Mouse (Mus musculus) embryonic facial prominence, embryonic 13.5 days (tissue): ENCODE results near the gene Dusp10. TPM values are rescaled to one million over a fixed set of nuclear protein-coding genes. Genes with fewer than 3 reads are reported as not detected.

Experiments
- ATAC-seq: fragments of 200-750 bp; cut with Nextera tagmentation; 2 replicates; pipeline ENCODE4 v1.8.0; 2017; ENCODE audit warnings: low read depth; ENCODE audit not compliant: insufficient number of reproducible peaks, insufficient read depth, low FRiP score, low TSS enrichment
- H3K27ac ChIP-seq: fragments of 300-500 bp; sonication (generic); 2 replicates; pipeline ENCODE4 v1.5.1; 2015; ENCODE audit warnings: moderate library complexity, mild to moderate bottlenecking, inconsistent platforms
- H3K27me3 ChIP-seq: fragments of 300-500 bp; sonication (generic); 2 replicates; pipeline ENCODE4 v1.6.1; 2015; ENCODE audit warnings: mild to moderate bottlenecking, inconsistent platforms
- H3K36me3 ChIP-seq: fragments of 300-500 bp; sonication (generic); 2 replicates; pipeline ENCODE4 v1.6.1; 2015; ENCODE audit warnings: mild to moderate bottlenecking, inconsistent platforms
- H3K4me1 ChIP-seq: fragments of 300-500 bp; sonication (generic); 2 replicates; pipeline ENCODE4 v1.6.1; 2015; ENCODE audit warnings: inconsistent platforms
- H3K4me2 ChIP-seq: fragments of 300-500 bp; sonication (generic); 2 replicates; pipeline ENCODE4 v1.6.1; 2015; ENCODE audit warnings: moderate library complexity, mild to moderate bottlenecking, inconsistent platforms
- H3K4me3 ChIP-seq: fragments of 300-500 bp; sonication (generic); 2 replicates; pipeline ENCODE4 v1.5.1; 2015; ENCODE audit warnings: mild to moderate bottlenecking, inconsistent platforms
- H3K9ac ChIP-seq: fragments of 300-500 bp; sonication (generic); 2 replicates; pipeline ENCODE4 v1.6.1; 2015; ENCODE audit warnings: mild to moderate bottlenecking, inconsistent platforms
- H3K9me3 ChIP-seq: fragments of 300-500 bp; sonication (generic); 2 replicates; pipeline ENCODE4 v1.6.1; 2016; ENCODE audit warnings: inconsistent platforms
- WGBS: fragments of 180-500 bp; shearing (Covaris S2); methylation state at CpG from one replicate; pipeline ENCODE4 v1.1.7; 2015; ENCODE audit warnings: mixed read lengths; 5-methylcytosine and 5-hydroxymethylcytosine counted together
- polyA plus RNA-seq: library from polyadenylated mRNA; unstranded; fragments of >200 nt; fragmentation: Nextera tagmentation; extraction: Ambion mirVana; gene quantifications from 2 replicates; pipeline ENCODE4 v1.2.1, GENCODE M21; 2015

Gene Dusp10
- polyA plus RNA-seq: 13.1 and 14.1 TPM in 2 replicates

DNA sequence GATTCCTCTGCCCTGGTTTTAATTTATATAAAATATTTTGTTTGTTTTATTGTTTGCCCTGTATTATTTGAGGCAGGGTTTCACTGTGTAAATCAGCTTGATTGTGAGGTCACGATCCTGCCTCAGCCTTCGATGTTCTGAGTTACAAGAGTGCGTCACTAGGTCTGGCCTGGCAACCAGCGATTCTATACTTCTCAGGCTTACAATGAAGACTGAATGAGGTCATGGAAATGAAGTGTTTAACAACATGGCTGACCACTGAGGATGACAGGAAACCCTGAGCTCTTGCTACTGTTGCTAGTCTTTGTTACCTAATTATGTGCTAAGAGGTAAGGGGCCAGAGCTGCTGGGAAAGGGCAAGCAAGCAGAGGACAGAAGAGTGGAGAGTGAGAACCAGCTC, at the start of gene Dusp10:
Gene Dusp10 (plus strand): TSS at position 197 of the 400 bp plus-strand sequence.
- no peaks in the 10 kb centered on the region for H3K9me3 ChIP-seq
- no peak within 1 kb of the TSS for H3K4me2 ChIP-seq
- no peak within 1 kb of the TSS for H3K9ac ChIP-seq
- no peaks in the 10 kb centered on the region for H3K27me3 ChIP-seq
- no peak within 1 kb of the TSS for H3K27ac ChIP-seq
- WGBS: 95% methylated on average over 4 of the region's 4 CpGs
- no peaks in the 10 kb centered on the region for H3K4me1 ChIP-seq
- H3K36me3 ChIP-seq: no peaks in the 10 kb centered on the region
- no peak within 1 kb of the TSS for H3K4me3 ChIP-seq
- no peak for ATAC-seq

DNA sequence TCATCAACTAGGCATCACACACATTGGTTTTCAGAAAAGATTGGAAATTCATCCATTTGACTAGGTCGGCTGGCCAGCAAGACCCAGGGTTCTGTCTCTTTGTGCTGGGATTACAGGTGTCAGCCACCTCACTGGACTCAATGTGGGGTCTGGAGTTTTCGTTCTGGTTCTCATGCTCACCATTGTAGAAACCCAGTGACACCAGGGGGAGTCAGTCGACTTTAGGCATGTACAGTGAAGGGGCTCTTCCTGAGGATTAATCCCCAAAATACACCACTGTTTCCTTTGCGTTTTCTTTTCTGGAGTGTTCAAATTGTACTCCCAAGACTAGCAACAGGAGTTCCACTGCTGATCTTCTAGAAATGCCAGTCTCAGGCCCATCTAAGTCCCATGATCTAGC, 47.8 kb upstream of the Dusp10 start:
- Histone ChIP-seq H3K9me3 (no peaks in the 10 kb centered on the region), H3K27me3 (no peaks in the 10 kb centered on the region), H3K4me1 (no peaks in the 10 kb centered on the region), H3K27ac (no peak overlapping the region), H3K36me3 (no peaks in the 10 kb centered on the region), H3K4me3 (no peak overlapping the region), H3K9ac (no peak overlapping the region), H3K4me2 (no peak overlapping the region)
- 76% methylated on average over 4 of the region's 4 CpGs for WGBS
- no peak for ATAC-seq

DNA sequence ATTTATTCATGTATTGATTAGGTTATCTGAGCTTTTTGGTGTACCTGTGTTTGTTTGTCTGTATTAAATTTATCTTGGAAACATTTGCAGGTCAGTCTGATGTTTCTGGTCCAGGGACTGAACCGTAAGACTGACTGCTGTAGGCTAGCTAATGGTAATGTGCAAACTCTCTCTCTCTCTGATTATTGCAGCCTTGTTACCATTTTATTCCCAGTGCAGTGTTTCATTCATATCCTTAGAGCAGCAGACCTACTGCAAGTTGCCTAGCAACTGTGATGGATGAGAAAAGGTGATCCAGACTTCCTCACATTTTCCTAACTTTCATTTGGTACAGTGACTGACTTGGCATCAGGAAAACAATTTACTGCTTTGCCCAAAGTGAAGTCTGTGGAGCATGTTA, 43.8 kb upstream of the Dusp10 start:
- H3K36me3 ChIP-seq: no peaks in the 10 kb centered on the region
- no peak for ATAC-seq
- H3K9me3 ChIP-seq: no peaks in the 10 kb centered on the region
- no peak overlapping the region for H3K4me3 ChIP-seq
- 71% methylated on average over 1 of the region's 1 CpGs for WGBS
- no peak overlapping the region for H3K9ac ChIP-seq
- H3K4me1 ChIP-seq: no peaks in the 10 kb centered on the region
- H3K27me3 ChIP-seq: no peaks in the 10 kb centered on the region
- H3K4me2 ChIP-seq: no peak overlapping the region
- no peak overlapping the region for H3K27ac ChIP-seq

DNA sequence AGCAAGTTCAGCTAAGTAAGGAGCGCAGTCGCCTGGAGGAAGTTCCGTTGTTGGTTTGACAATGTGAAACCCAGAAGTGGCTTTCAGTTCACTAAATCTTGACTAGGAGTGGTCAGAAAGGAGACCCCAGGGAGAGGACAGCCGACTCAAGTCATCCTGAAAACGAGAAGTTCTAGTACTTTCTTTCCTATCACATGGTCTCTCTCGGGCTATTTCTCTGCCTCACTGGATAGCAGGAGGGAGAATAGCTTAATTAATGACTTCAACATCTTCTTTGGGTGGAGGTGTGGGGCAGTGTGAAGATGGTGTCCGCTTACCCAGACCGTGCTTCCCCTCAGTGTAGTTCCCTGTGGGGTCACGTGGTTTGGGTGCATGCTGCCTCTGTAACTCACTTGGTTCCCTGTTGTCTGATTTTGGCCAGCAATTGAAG, 33.3 kb upstream of the Dusp10 start:
- no peaks in the 10 kb centered on the region for H3K36me3 ChIP-seq
- no peak overlapping the region for H3K4me3 ChIP-seq
- H3K4me1 ChIP-seq: no peaks in the 10 kb centered on the region
- no peak overlapping the region for H3K9ac ChIP-seq
- H3K27ac ChIP-seq: no peak overlapping the region
- ATAC-seq: no peak
- H3K9me3 ChIP-seq: no peaks in the 10 kb centered on the region
- H3K4me2 ChIP-seq: no peak overlapping the region
- no peaks in the 10 kb centered on the region for H3K27me3 ChIP-seq
- WGBS: 88% methylated on average over 9 of the region's 9 CpGs

DNA sequence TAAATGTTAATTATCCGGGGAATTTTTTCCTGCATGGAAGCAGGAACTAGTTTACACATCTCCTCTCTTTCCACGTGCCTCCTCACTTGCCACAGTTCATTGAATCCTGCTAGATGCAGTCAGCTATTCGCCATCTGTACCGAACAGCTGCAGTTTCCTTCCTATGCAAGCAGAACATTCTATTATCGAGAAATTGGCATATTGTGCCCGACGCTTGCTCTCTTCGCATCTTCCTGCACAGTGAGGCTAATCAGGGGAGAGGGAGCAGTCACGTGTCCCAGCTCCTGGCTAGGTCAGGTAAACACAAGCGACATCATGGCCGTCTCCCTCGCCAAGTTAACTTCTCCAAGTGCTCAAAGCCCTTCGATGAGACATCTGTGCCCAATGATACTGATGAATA, 31.0 kb upstream of the Dusp10 start:
- Histone ChIP-seq H3K4me3 (no peak overlapping the region), H3K4me2 (no peak overlapping the region; the same call in 1 of the 2 replicates), H3K27me3 (no peaks in the 10 kb centered on the region), H3K36me3 (no peaks in the 10 kb centered on the region), H3K27ac (no peak overlapping the region), H3K9me3 (no peaks in the 10 kb centered on the region), H3K4me1 (no peaks in the 10 kb centered on the region), H3K9ac (no peak overlapping the region)
- ATAC-seq: no peak
- WGBS: 63% methylated on average over 13 of the region's 13 CpGs

DNA sequence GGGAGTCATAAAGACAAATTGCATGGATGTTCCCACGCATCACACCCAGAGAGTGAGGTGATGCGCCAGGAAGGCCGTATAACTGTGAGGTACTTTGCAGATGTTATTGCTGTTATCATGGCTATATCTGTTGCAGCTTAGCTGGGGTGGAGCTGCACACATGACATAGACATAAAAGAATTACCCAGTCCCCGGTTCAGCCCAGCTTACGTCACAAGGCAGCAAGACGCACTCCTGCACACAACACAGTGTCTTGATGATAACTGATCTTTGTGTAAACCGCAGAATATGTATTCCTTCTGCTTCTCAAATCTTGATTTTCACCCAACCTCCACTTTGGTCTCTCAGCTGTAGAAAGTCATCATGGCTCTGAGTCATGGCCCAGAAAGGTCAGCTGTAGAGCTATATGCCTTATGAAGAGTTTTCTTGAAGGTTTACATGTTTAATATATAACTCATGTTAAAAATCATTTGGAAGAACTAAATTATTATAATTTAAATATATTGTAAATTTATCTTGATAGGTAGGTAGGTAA, 25.3 kb upstream of the Dusp10 start:
- 91% methylated on average over 7 of the region's 7 CpGs for WGBS
- no peak overlapping the region for H3K4me2 ChIP-seq

DNA sequence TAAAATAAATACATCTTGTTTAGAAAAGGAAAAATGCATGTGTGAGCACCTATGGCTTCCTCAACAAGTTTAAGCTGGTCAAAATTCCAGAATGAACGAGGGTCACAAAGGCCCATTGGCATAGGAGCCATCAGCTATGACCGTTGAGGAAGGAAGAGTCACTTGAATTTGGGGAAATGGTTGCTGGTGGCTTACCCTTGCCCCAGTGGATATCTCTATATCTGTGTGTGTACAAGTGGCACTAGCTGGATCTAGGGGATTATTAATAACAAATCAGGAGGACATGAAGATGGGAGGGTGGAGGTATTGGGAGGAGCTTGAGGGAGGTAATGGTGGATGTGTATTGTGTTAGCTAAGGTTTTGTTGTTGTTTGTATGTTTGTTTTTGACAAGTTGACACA, 21.2 kb upstream of the Dusp10 start:
- no peak overlapping the region for H3K4me3 ChIP-seq
- H3K9me3 ChIP-seq: no peaks in the 10 kb centered on the region
- H3K27me3 ChIP-seq: no peaks in the 10 kb centered on the region
- H3K9ac ChIP-seq: no peak overlapping the region
- no peaks in the 10 kb centered on the region for H3K4me1 ChIP-seq
- no peak overlapping the region for H3K4me2 ChIP-seq
- no peak for ATAC-seq
- no peak overlapping the region for H3K27ac ChIP-seq
- WGBS: 86% methylated on average over 2 of the region's 2 CpGs
- no peaks in the 10 kb centered on the region for H3K36me3 ChIP-seq

More for the DNA sequence above, 25.3 kb upstream of the Dusp10 start:
- no peak for ATAC-seq
- Histone ChIP-seq H3K4me1 (no peaks in the 10 kb centered on the region), H3K9me3 (no peaks in the 10 kb centered on the region), H3K36me3 (no peaks in the 10 kb centered on the region), H3K4me3 (no peak overlapping the region), H3K9ac (no peak overlapping the region), H3K27ac (no peak overlapping the region), H3K27me3 (no peaks in the 10 kb centered on the region)

DNA sequence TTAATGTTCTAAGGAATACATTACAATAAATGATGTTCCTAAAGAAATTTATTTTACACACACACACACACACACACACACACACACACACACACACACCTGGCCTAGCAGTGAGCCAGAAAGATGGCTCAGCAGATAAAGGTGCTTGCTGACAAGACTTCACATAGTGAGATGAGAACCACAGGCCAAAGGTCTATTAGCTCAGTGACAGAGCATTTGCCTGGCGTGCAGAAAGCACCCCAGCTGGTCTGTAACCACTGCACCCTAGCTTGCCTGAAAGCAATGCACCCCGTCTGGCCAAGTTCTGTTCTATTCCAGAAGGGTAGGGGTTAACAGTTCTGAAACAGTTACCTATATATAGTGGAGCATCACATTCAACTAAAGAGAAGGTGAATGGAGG, 15.9 kb upstream of the Dusp10 start:
- Histone ChIP-seq H3K4me1 (no peaks in the 10 kb centered on the region), H3K9me3 (no peaks in the 10 kb centered on the region), H3K4me3 (no peak overlapping the region), H3K27ac (no peak overlapping the region), H3K4me2 (no peak overlapping the region), H3K9ac (no peak overlapping the region), H3K27me3 (no peaks in the 10 kb centered on the region), H3K36me3 (no peaks in the 10 kb centered on the region)
- WGBS: 76% methylated on average over 2 of the region's 2 CpGs
- ATAC-seq: no peak

DNA sequence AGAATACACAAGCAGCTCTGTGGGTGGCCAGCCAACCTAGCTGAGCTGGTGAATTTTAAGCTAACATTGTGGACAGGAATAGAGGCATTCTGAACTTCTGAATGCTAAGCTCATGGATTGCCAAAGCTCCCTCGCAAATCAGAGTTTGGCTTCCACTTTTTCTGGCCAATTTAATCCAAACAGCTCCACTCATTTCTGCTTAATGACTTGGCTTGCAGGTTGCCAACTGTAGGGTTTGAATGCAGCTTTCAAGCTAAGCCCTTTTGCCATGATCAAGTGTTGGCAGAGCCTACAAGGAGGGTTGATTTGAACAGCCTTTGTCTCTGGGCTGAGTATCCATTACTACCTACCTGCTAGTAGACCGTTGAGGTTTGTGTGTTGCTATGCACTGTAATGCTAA, 10.6 kb upstream of the Dusp10 start:
- Histone ChIP-seq H3K4me1 (peaks cover 14% of the 10 kb centered on the region; the same call in 1 of the 2 replicates), H3K9me3 (no peaks in the 10 kb centered on the region), H3K36me3 (no peaks in the 10 kb centered on the region), H3K27me3 (no peaks in the 10 kb centered on the region), H3K9ac (no peak overlapping the region), H3K27ac (no peak overlapping the region), H3K4me2 (no peak overlapping the region), H3K4me3 (no peak overlapping the region)
- no peak for ATAC-seq
- WGBS: 79% methylated on average over 2 of the region's 2 CpGs

DNA sequence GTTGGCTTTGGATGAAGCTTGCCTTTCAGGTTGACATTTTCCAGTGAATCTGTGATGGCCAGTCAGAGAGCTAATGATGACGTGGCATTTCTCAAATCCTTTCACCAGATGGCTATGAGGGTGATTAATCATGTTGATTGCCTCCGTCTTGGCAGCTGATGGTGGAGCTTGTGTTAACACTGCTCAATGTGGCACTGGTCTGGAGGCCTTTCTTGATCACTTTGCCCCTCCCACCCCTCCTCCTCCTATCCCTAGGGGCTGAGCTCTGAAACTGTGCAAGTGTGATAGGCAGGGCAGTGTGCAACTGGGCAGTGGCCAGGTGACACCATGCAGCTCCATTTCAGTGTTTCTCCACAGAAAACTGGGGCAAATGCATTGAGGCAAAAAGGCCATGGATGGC, 8.8 kb upstream of the Dusp10 start:
- Histone ChIP-seq H3K27me3 (no peaks in the 10 kb centered on the region), H3K9me3 (no peaks in the 10 kb centered on the region), H3K4me3 (no peak overlapping the region), H3K9ac (no peak overlapping the region), H3K27ac (no peak overlapping the region), H3K4me1 (peaks cover 14% of the 10 kb centered on the region; the same call in 1 of the 2 replicates), H3K36me3 (no peaks in the 10 kb centered on the region), H3K4me2 (no peak overlapping the region)
- no peak for ATAC-seq
- WGBS: 72% methylated on average over 2 of the region's 2 CpGs

DNA sequence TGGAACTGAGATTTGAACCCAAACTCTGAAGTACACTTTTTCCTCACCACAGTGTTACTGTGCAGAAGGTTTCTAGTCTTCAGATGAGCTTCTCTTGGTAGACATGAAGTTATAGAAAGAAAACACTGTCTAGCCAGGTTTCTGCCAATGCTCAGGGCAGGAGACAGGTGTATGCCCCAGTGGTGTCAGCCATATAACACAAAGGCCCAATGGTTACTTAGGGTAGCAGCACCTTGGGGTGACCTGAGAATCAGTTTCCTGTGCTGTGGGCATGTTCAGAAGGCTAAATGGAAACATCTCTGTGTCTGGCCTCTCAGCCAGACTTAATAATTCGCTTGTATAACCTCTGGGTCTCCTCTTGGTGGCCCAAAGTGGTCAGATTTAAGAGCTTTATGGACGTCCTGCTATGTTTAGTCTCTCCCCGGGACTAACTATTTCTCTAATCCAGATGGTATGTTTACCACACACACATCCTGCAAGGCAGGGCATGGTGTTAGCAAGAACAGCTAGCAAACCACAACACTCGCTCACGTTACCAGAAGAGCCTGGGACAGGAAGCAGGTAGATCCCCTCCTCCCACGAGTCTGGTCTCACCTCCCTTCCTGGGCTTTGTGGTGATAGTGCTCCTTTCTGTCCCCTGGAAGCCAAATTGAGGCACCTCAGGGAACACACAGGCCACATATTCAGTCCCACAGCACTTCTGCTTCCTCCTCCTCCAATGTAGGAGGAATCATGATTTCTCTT, 7.6 kb upstream of the Dusp10 start:
- no peaks in the 10 kb centered on the region for H3K9me3 ChIP-seq
- peaks cover 14% of the 10 kb centered on the region; the same call in 1 of the 2 replicates for H3K4me1 ChIP-seq
- H3K27ac ChIP-seq: no peak overlapping the region
- no peak overlapping the region for H3K9ac ChIP-seq
- H3K36me3 ChIP-seq: no peaks in the 10 kb centered on the region
- H3K4me2 ChIP-seq: no peak overlapping the region
- H3K4me3 ChIP-seq: no peak overlapping the region
- WGBS: 69% methylated on average over 6 of the region's 6 CpGs
- no peak for ATAC-seq
- no peaks in the 10 kb centered on the region for H3K27me3 ChIP-seq

DNA sequence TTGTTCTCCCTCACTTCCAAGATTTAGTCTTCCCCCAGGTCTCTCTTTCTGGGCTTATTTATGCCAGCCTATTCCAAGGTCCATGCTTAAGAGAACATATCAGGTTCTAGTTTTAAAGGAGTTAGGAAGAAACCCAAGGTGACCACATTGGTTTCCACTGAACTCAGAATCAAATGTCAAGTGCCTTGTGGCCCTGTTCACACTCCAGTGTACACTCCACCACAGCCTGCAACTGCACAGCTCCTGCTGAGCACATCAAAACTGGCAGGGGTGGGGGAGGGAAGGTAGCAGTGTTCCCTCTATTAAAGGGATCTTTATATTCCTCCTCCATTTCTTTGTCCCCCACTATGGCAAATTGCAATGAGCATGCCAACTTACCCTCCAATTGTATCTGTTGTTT, 7.0 kb upstream of the Dusp10 start:
- H3K27me3 ChIP-seq: no peaks in the 10 kb centered on the region
- no peaks in the 10 kb centered on the region for H3K9me3 ChIP-seq
- H3K36me3 ChIP-seq: no peaks in the 10 kb centered on the region
- peaks cover 14% of the 10 kb centered on the region; the same call in 1 of the 2 replicates for H3K4me1 ChIP-seq
- no peak overlapping the region for H3K9ac ChIP-seq
- H3K4me3 ChIP-seq: no peak overlapping the region
- H3K27ac ChIP-seq: no peak overlapping the region
- no peak overlapping the region for H3K4me2 ChIP-seq
- ATAC-seq: no peak
